Mouse (Mus musculus): Measurements from ENCODE around the gene Vmn2r13.
"Not testable (repeated sequence)": the region's sequence is repeated elsewhere in the genome, so short reads cannot be mapped to it uniquely, and the experiment has no call there.

Gene Vmn2r13

DNA sequence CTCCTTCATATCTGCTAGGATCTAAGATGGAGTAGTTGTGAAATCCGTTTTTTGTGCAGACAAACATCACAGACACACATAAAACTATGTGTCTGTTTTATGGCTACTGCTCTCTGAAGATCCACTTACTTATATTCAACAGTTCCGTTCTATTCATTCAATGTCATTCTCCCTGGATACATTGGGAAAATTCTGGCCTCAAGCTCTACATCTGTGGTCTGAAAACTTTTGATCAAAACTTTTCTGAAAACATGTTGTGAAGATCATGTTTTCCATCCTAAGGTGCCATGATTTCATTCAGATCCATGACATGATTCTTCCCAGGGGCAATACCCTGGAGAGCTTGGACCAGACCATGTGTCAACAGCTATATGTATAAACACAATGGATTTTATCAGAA is at the start of gene Vmn2r13:
Gene Vmn2r13 (minus strand): TSS at position 101 of the 400 bp plus-strand sequence.
- DNase-seq (ENCODE audit: low read depth), result not testable (repeated sequence)

DNA sequence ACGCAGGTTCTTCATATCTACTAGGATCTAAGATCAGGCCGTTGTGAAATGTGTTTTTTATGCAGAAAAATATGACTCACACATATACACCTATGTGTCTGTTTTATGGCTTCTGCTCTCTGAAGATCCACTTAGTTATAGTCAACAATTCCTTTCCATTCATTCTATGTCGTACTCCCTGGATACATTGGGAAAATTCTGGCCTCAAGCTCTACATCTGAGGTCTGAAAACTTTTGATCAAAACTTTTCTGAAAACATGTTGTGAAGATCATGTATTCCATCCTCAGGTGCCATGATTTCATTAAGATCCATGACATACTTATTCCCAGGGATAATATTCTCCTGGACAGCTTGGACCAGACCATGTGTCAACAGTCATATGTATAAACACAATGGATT is 32.6 kb upstream of the Vmn2r13 start, which contains the start of gene Vmn2r14:
Gene Vmn2r14 (minus strand): TSS at position 101 of the 400 bp plus-strand sequence.
- DNase-seq (ENCODE audit: low read depth), result no peak

DNA sequence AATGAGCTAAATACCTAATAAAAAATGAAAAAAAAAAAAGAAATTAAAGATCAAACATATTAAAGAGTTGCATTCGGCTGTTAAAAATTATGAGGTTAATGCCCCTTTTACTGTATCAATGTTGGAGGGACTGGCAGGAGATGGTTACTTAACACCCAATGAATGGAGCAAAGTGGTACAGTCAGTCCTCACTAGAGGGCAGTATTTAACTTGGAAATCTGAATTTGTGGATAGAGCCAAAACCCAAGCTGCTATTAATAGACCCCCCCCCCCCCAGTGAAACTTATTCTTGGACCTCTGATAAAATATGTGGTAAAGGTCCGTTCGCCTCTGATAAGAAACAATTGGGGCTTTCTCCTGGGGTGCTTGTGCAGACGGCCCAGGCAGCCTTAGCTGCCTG is 25.1 kb downstream of the Vmn2r13 start:
- DNase-seq (ENCODE audit: low read depth), result peak; percentile 33

DNA sequence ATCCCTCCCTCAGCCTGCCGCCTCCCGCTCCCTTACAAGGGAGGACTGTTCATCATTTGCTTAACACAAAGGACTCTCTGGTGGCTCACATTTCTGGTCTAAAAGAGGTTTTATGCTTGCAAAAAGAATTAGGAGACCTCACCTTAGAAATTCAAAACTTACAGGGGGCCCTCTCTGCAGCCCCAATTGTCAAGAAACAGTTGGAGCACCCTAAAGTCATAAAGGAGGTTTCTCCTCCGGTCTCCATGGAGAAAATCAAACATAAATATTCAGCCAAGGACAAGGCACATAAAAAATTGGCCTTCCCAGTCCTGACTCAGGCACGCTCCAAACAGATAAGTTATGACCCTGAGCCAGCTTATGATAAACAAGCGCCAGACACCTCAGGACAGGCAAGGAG is 31.9 kb downstream of the Vmn2r13 start:
- no peak for DNase-seq (ENCODE audit: low read depth)

DNA sequence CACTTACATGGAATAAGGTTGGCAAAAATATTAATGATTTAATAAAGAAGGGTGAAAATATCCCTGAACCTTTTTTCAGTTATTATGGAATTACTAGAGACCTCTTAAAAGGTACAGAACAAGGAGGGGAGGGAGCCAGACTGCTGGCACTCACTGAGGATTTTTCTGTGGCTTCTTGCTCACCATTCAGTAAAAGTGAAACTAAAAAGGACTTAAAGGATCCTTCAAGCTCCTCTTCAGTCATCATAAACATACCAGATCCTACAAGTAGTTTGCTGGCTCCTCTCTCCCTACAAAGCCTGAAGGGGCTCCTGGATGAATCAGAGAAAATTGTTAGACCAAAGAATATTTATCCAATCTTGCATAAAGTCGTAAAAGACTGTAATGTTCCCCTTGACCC is 32.4 kb downstream of the Vmn2r13 start:
- DNase-seq (ENCODE audit: low read depth), result not testable (repeated sequence)

DNA sequence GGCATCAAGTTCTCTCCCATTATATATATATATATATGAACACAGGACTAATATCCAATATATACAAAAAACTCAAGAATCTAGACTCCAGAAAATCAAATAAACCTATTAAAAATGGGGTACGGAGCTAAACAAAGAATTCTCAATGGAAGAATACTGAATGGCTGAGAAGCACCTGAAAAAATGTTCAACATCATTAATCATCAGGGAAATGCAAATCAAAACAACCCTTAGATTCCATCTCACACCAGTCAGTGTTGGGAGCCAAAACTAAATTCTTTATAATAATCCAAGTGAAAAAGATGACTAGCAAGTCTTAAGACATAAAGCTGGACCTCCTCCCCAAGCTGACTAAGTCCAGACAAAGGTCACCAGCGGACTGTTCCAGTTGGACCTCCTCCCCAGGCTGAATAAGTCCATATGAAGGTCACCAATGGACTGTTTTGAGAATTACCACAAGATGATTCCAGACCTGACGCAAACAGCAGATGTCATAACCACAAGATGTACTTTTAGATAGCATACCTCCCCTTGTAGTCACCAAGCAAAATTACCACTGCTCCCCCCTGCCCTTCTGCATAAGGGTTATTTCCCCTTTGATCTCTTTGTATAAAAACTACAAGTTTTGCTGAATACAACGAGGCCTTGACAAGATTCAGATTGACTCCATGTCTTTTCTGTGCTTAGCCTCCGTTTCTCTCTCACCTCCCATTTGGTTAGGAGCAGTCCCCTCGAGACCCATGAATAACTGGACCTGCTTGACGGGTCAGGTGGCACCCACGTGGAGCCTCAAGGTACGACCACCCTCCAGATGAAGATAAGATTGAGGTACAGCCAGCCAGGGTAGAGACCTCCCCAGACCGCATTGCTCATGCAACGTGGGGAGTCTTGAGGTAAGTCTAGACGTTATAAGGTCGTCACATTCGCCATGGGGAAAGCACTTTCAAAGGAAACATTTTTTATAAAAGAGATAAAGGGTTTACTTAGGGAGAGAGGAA is 33.2 kb downstream of the Vmn2r13 start:
- peak; percentile 24 for DNase-seq (ENCODE audit: low read depth)

DNA sequence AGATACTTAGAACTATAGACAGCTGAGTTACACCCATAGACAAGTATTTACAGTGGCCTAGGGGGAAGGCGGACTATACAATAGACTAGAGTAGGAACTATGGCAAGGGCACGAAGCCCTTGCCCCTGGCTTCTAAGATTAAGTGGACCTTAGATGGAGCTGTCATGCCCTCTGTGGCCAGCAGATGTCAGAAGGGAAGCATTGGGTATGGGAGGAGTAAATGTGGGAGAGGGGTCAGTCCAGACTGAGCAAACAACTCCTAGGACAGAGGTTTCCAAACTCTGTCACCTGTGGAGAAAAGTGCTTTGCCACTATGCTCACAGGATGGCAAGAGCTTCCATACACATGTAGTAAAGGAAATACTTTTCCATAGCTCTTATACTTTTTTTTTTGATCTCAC is 52.5 kb downstream of the Vmn2r13 start:
- peak; percentile 4 for DNase-seq (ENCODE audit: low read depth)

DNA sequence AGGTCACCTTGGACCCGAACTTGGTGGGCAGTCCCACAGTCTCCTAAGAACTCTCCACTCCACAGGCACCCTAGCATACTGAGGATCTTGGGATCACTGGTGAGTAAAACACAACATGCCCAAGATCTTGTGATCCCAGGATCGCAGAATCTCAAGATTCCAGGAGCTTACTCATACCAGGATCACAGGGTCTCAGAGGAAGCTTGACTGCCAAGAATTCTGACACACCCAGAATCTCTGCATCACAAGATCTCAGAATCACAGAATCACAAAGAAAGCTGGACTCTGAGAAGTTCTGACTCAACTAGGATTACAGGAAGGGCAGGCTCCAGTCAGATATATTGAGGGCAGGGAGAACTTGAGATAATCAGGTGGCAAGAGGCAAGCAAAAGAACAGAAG is 55.3 kb downstream of the Vmn2r13 start:
- no peak for DNase-seq (ENCODE audit: low read depth)

Measured in 416B (cell line).